Mouse (Mus musculus): ENCODE data around the gene Brd9. TPM values are rescaled to one million over a fixed set of nuclear protein-coding genes. Genes with fewer than 3 reads are reported as not detected.

Gene Brd9
- polyA plus RNA-seq, 1 experiment from 2014 or later = 38.6 TPM

DNA sequence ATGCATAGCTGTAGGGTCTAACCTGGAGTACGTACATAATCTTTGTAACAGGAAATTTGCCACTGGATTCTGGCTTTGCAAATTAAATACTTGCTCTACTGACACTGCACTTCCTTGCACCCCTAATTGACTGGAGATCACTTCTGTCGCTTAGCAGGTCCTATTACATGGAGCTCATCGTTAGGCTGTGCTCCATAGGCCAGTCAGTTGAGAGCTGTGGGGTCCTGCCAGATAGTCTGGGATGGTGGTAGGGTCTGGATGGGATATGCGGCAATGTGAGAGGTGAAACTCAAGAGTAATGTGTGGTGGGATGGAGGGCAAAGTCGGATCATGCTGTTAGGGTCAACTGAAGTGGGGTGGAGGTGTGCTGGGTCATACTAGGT lies 682 bp upstream of the Brd9 start:
- peaks cover 60% of the 10 kb centered on the region for H3K36me3 ChIP-seq (ENCODE audit: control insufficient read depth, insufficient read depth, low read length)
- H3K27ac ChIP-seq (replicated peaks in 1 of 2; ENCODE audit: control insufficient read depth in 1 of 2, insufficient read depth in 1 of 2, low read depth in 2 of 2, low read length in 2 of 2) = peak overlapping the region in 1 of 2 experiments; percentile 83; a peak in 3 of 4 replicates
- peaks cover 3 to 14% of the 10 kb centered on the region in 2 experiments; a peak in 2 of 4 replicates for H3K4me1 ChIP-seq (ENCODE audit: control insufficient read depth in 2 of 2, insufficient read depth in 2 of 2, low read length in 2 of 2)
- H3K4me3 ChIP-seq (ENCODE audit: control insufficient read depth in 1 of 2, insufficient read depth in 1 of 2, low read depth in 1 of 2, low read length in 2 of 2) = peak overlapping the region; percentile 81 to 95
- ATAC-seq (ENCODE audit: insufficient number of reproducible peaks, insufficient read depth, low FRiP score, low read depth) = no peak
- peak overlapping the region; percentile 78 for H3K4me2 ChIP-seq (ENCODE audit: low read length)
- no peaks in the 10 kb centered on the region for H3K9me3 ChIP-seq (ENCODE audit: control insufficient read depth, low read length)
- H3K9ac ChIP-seq (ENCODE audit: low read length) = peak overlapping the region; percentile 82
- 14% methylated on average over 5 of the region's 5 CpGs for WGBS
- no peaks in the 10 kb centered on the region for H3K27me3 ChIP-seq (ENCODE audit: control insufficient read depth, insufficient read depth, low read length)

DNA sequence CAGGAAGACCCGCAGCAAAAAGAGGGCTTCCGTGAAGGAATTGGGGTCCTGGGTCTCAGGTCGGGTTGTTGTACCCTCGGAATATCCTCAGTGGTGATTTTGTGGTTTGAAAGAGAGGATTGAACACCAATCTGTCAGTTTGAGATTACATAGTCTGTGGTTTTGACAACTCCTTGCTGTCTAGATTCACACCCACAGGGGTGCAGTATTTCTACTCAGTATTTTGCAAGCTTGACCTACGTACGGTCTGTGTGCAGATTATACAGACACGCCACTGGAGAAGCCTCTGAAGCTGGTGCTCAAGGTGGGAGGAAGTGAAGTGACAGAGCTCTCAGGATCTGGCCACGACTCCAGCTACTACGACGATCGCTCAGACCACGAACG lies 558 bp downstream of the Brd9 start:
- 37% methylated on average over 13 of the region's 13 CpGs for WGBS
- H3K4me2 ChIP-seq (ENCODE audit: low read length) = peak overlapping the region; percentile 78
- peak overlapping the region; percentile 82 for H3K9ac ChIP-seq (ENCODE audit: low read length)
- peak overlapping the region; percentile 81 to 83; a peak in 3 of 4 replicates for H3K27ac ChIP-seq (replicated peaks in 1 of 2; ENCODE audit: control insufficient read depth in 1 of 2, insufficient read depth in 1 of 2, low read depth in 2 of 2, low read length in 2 of 2)
- peaks cover 63% of the 10 kb centered on the region for H3K36me3 ChIP-seq (ENCODE audit: control insufficient read depth, insufficient read depth, low read length)
- no peak for ATAC-seq (ENCODE audit: insufficient number of reproducible peaks, insufficient read depth, low FRiP score, low read depth)
- H3K4me1 ChIP-seq (ENCODE audit: control insufficient read depth in 2 of 2, insufficient read depth in 2 of 2, low read length in 2 of 2) = peaks cover 3 to 14% of the 10 kb centered on the region in 2 experiments; a peak in 2 of 4 replicates
- H3K9me3 ChIP-seq (ENCODE audit: control insufficient read depth, low read length) = no peaks in the 10 kb centered on the region
- peak overlapping the region; percentile 81 to 95 for H3K4me3 ChIP-seq (ENCODE audit: control insufficient read depth in 1 of 2, insufficient read depth in 1 of 2, low read depth in 1 of 2, low read length in 2 of 2)
- H3K27me3 ChIP-seq (ENCODE audit: control insufficient read depth, insufficient read depth, low read length) = no peaks in the 10 kb centered on the region

DNA sequence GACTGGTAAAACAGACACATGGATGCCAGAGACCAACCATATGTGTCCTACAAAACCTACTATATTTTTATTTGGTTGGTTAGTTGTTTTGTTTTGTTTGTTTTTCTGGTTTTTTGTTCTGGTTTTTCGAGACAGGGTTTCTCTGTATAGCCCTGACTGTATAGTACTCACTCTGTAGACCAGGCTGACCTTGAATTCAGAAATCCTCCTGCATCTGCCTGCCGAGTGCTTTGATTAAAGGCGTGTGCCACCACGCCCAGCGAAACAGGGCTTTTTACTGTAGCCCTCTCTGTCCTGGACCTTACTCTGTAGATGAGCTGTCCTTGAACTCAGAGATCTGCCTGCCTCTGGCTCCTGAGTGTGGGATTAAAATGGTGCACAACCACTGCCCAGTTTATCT lies 1.5 kb downstream of the Brd9 start:
- WGBS = 96% methylated on average over 5 of the region's 5 CpGs
- Histone ChIP-seq H3K27ac (replicated peaks in 1 of 2; ENCODE audit: control insufficient read depth in 1 of 2, insufficient read depth in 1 of 2, low read depth in 2 of 2, low read length in 2 of 2) (no peak overlapping the region), H3K4me1 (ENCODE audit: control insufficient read depth in 2 of 2, insufficient read depth in 2 of 2, low read length in 2 of 2) (peaks cover 3 to 14% of the 10 kb centered on the region in 2 experiments; a peak in 2 of 4 replicates), H3K4me3 (ENCODE audit: control insufficient read depth in 1 of 2, insufficient read depth in 1 of 2, low read depth in 1 of 2, low read length in 2 of 2) (no peak overlapping the region), H3K4me2 (ENCODE audit: low read length) (no peak overlapping the region), H3K9me3 (ENCODE audit: control insufficient read depth, low read length) (no peaks in the 10 kb centered on the region), H3K36me3 (ENCODE audit: control insufficient read depth, insufficient read depth, low read length) (peaks cover 70% of the 10 kb centered on the region), H3K9ac (ENCODE audit: low read length) (no peak overlapping the region), H3K27me3 (ENCODE audit: control insufficient read depth, insufficient read depth, low read length) (no peaks in the 10 kb centered on the region)
- no peak for ATAC-seq (ENCODE audit: insufficient number of reproducible peaks, insufficient read depth, low FRiP score, low read depth)

DNA sequence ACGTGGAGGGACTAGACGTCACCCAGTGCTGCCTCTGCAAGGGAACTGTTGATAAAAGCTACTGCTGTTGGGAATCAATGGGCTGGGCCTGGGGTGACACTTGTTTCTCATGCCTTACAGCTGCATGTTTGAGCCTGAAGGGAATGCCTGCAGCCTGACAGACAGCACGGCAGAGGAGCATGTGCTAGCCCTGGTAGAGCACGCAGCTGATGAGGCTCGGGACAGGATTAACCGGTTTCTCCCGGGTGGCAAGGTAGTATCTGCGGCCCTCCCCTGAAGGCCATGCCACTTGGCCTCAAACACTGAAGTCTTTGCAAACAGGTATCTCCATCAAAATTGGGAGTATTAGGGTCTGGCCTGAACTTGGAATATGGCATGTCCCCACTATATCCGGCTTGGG lies 7.0 kb downstream of the Brd9 start:
- Histone ChIP-seq H3K4me2 (ENCODE audit: low read length) (no peak overlapping the region), H3K27ac (replicated peaks in 1 of 2; ENCODE audit: control insufficient read depth in 1 of 2, insufficient read depth in 1 of 2, low read depth in 2 of 2, low read length in 2 of 2) (no peak overlapping the region), H3K9me3 (ENCODE audit: control insufficient read depth, low read length) (no peaks in the 10 kb centered on the region), H3K4me1 (ENCODE audit: control insufficient read depth in 2 of 2, insufficient read depth in 2 of 2, low read length in 2 of 2) (no peaks in the 10 kb centered on the region), H3K9ac (ENCODE audit: low read length) (no peak overlapping the region), H3K4me3 (ENCODE audit: control insufficient read depth in 1 of 2, insufficient read depth in 1 of 2, low read depth in 1 of 2, low read length in 2 of 2) (no peak overlapping the region), H3K27me3 (ENCODE audit: control insufficient read depth, insufficient read depth, low read length) (no peaks in the 10 kb centered on the region), H3K36me3 (ENCODE audit: control insufficient read depth, insufficient read depth, low read length) (peaks cover 99% of the 10 kb centered on the region)
- no peak for ATAC-seq (ENCODE audit: insufficient number of reproducible peaks, insufficient read depth, low FRiP score, low read depth)
- 89% methylated on average over 9 of the region's 9 CpGs for WGBS

DNA sequence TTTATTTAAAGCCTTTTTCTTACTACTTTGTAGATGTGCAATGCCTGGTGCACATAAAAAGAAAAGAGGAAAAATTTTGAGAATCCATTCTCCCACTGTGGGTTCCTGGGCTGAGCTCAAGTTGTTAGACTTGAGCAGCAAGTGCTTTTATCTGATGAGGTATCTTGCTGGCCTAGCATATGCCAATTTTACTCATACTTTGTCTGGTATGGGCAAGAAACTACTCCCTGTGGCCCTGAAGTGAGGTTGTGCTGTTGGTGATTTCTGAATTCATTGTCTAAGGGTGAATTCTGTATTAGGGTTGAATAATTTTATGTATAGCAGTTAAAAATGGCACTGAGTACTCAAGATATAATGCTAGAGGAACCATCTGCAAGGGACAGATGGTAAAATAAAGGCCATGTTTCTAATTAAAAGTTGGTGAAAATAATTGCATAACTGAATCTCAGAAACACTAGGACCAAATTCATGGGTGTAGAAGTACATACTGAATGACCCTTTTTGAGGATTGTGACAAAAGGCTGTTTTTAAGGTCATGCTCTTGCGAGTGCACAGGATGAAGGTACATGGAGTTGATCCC lies 16.0 kb downstream of the Brd9 start:
- H3K4me2 ChIP-seq (ENCODE audit: low read length) = no peak overlapping the region
- no peak for ATAC-seq (ENCODE audit: insufficient number of reproducible peaks, insufficient read depth, low FRiP score, low read depth)
- H3K27me3 ChIP-seq (ENCODE audit: control insufficient read depth, insufficient read depth, low read length) = no peaks in the 10 kb centered on the region
- peaks cover 99% of the 10 kb centered on the region for H3K36me3 ChIP-seq (ENCODE audit: control insufficient read depth, insufficient read depth, low read length)
- H3K4me3 ChIP-seq (ENCODE audit: control insufficient read depth in 1 of 2, insufficient read depth in 1 of 2, low read depth in 1 of 2, low read length in 2 of 2) = no peak overlapping the region
- no peaks in the 10 kb centered on the region for H3K9me3 ChIP-seq (ENCODE audit: control insufficient read depth, low read length)
- no peak overlapping the region for H3K27ac ChIP-seq (replicated peaks in 1 of 2; ENCODE audit: control insufficient read depth in 1 of 2, insufficient read depth in 1 of 2, low read depth in 2 of 2, low read length in 2 of 2)
- WGBS = 75% methylated on average over 1 of the region's 1 CpGs
- H3K9ac ChIP-seq (ENCODE audit: low read length) = no peak overlapping the region
- H3K4me1 ChIP-seq (ENCODE audit: control insufficient read depth in 2 of 2, insufficient read depth in 2 of 2, low read length in 2 of 2) = no peaks in the 10 kb centered on the region

DNA sequence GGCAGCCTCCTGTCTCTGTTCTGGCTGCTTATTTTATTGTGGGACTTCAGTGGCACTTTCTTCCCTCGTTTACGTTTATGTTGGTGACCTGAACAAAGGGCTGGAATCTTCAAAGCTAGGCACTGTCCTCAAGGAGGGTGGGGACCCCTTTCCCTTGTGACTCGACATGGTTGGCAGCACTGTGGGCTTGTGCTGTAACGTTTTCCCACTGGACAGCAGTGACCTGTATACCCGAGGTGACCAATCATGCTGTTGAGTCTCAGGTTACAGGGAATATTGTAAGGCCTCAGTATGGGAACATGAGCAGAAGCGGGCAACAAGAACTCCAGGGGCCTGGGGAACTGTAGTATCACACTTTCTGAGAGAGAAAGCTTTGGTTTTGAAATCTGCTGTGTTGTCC lies 17.1 kb downstream of the Brd9 start:
- Histone ChIP-seq H3K27me3 (ENCODE audit: control insufficient read depth, insufficient read depth, low read length) (no peaks in the 10 kb centered on the region), H3K4me2 (ENCODE audit: low read length) (no peak overlapping the region), H3K9ac (ENCODE audit: low read length) (no peak overlapping the region), H3K27ac (replicated peaks in 1 of 2; ENCODE audit: control insufficient read depth in 1 of 2, insufficient read depth in 1 of 2, low read depth in 2 of 2, low read length in 2 of 2) (no peak overlapping the region), H3K36me3 (ENCODE audit: control insufficient read depth, insufficient read depth, low read length) (peaks cover 98% of the 10 kb centered on the region), H3K4me3 (ENCODE audit: control insufficient read depth in 1 of 2, insufficient read depth in 1 of 2, low read depth in 1 of 2, low read length in 2 of 2) (no peak overlapping the region), H3K9me3 (ENCODE audit: control insufficient read depth, low read length) (no peaks in the 10 kb centered on the region), H3K4me1 (ENCODE audit: control insufficient read depth in 2 of 2, insufficient read depth in 2 of 2, low read length in 2 of 2) (no peaks in the 10 kb centered on the region)
- no peak for ATAC-seq (ENCODE audit: insufficient number of reproducible peaks, insufficient read depth, low FRiP score, low read depth)
- WGBS = 76% methylated on average over 6 of the region's 6 CpGs

DNA sequence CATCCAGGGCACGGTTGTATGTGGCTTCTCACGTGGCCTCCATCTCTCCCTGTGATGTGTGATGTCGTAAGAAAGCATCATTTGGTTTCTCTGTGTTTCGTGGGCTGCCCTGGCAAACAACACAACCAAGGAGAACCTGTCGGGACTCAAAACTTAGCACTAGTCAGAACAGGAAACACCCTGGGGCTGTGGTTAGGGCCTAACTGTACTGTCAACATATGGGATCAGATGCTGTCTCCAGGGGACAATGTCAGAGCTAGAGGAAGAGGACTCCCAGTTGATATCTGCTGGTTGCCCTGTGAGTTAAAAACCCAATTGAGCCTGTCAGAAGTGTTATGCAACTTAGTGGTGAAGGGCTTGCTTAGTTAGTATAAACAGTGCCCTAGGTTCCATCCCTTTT lies 17.9 kb downstream of the Brd9 start:
- H3K4me2 ChIP-seq (ENCODE audit: low read length) = no peak overlapping the region
- ATAC-seq (ENCODE audit: insufficient number of reproducible peaks, insufficient read depth, low FRiP score, low read depth) = no peak
- H3K27me3 ChIP-seq (ENCODE audit: control insufficient read depth, insufficient read depth, low read length) = no peaks in the 10 kb centered on the region
- peaks cover 98% of the 10 kb centered on the region for H3K36me3 ChIP-seq (ENCODE audit: control insufficient read depth, insufficient read depth, low read length)
- H3K27ac ChIP-seq (replicated peaks in 1 of 2; ENCODE audit: control insufficient read depth in 1 of 2, insufficient read depth in 1 of 2, low read depth in 2 of 2, low read length in 2 of 2) = no peak overlapping the region
- no peak overlapping the region for H3K9ac ChIP-seq (ENCODE audit: low read length)
- H3K9me3 ChIP-seq (ENCODE audit: control insufficient read depth, low read length) = no peaks in the 10 kb centered on the region
- no peaks in the 10 kb centered on the region for H3K4me1 ChIP-seq (ENCODE audit: control insufficient read depth in 2 of 2, insufficient read depth in 2 of 2, low read length in 2 of 2)
- no peak overlapping the region for H3K4me3 ChIP-seq (ENCODE audit: control insufficient read depth in 1 of 2, insufficient read depth in 1 of 2, low read depth in 1 of 2, low read length in 2 of 2)
- WGBS = 91% methylated on average over 5 of the region's 5 CpGs

DNA sequence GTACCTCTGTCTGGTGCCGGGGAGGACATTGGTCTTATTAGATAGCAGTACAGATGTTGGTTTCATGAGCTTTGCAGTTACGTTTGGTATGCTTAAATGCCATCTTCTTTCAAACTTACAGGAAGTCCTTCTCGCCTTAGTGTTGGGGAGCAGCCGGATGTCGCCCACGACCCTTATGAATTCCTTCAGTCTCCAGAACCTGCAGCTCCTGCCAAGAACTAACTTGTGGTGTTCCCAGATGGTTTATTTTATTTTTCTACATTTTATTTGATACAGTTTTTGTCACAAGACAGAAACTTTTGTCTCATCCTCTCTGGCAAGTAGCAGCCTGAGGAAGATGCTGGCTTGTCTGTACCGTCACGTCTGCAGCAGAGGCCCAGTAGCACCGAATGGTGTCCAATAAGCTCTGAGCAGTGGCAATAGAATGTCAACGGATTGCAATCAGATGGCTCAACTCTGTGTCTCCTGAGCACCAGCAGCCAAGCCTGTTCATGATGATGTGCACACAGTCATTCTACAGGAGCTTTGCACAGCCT lies 22.6 kb downstream of the Brd9 start:
- H3K4me1 ChIP-seq (ENCODE audit: control insufficient read depth in 2 of 2, insufficient read depth in 2 of 2, low read length in 2 of 2) = no peaks in the 10 kb centered on the region
- WGBS = 89% methylated on average over 10 of the region's 10 CpGs
- no peak for ATAC-seq (ENCODE audit: insufficient number of reproducible peaks, insufficient read depth, low FRiP score, low read depth)
- peaks cover 72% of the 10 kb centered on the region for H3K36me3 ChIP-seq (ENCODE audit: control insufficient read depth, insufficient read depth, low read length)
- no peak overlapping the region for H3K27ac ChIP-seq (replicated peaks in 1 of 2; ENCODE audit: control insufficient read depth in 1 of 2, insufficient read depth in 1 of 2, low read depth in 2 of 2, low read length in 2 of 2)
- no peaks in the 10 kb centered on the region for H3K27me3 ChIP-seq (ENCODE audit: control insufficient read depth, insufficient read depth, low read length)
- no peak overlapping the region for H3K4me3 ChIP-seq (ENCODE audit: control insufficient read depth in 1 of 2, insufficient read depth in 1 of 2, low read depth in 1 of 2, low read length in 2 of 2)
- H3K4me2 ChIP-seq (ENCODE audit: low read length) = no peak overlapping the region
- no peaks in the 10 kb centered on the region for H3K9me3 ChIP-seq (ENCODE audit: control insufficient read depth, low read length)
- H3K9ac ChIP-seq (ENCODE audit: low read length) = no peak overlapping the region
